Mouse (Mus musculus) embryonic facial prominence, embryonic 10.5 days (tissue): ENCODE results near the gene Tmem215. TPM values are rescaled to one million over a fixed set of nuclear protein-coding genes. Genes with fewer than 3 reads are reported as not detected.

ENCODE experiments used
- DNase-seq: peaks from one replicate; pipeline ENCODE4 v3.0.0-alpha.2; 2017; ENCODE audit warnings: low spot score
- H3K27ac ChIP-seq: fragments of 300-500 bp; sonication (generic); replicated peaks from 2 replicates; pipeline ENCODE4 v1.5.1; 2016; ENCODE audit warnings: mild to moderate bottlenecking
- H3K27me3 ChIP-seq: fragments of 300-500 bp; sonication (generic); replicated peaks from 2 replicates; pipeline ENCODE4 v1.6.1; 2016; ENCODE audit warnings: low read depth, mild to moderate bottlenecking; ENCODE audit not compliant: poor library complexity, severe bottlenecking
- H3K36me3 ChIP-seq: fragments of 300-500 bp; sonication (generic); replicated peaks from 2 replicates; pipeline ENCODE4 v1.6.1; 2016; ENCODE audit warnings: mild to moderate bottlenecking, moderate library complexity
- H3K4me1 ChIP-seq: fragments of 300-500 bp; sonication (generic); 2 replicates; pipeline ENCODE4 v1.6.1; 2016
- H3K4me3 ChIP-seq: fragments of 300-500 bp; sonication (generic); 2 replicates; pipeline ENCODE4 v1.5.1; 2016; ENCODE audit warnings: mild to moderate bottlenecking, moderate library complexity
- H3K9me3 ChIP-seq: fragments of 300-500 bp; sonication (generic); 2 replicates; pipeline ENCODE4 v1.6.1; 2016; ENCODE audit warnings: mild to moderate bottlenecking
- WGBS: fragments of 180-500 bp; shearing (Covaris S2); methylation state at CpG from one replicate; pipeline ENCODE4 v1.1.7; 2016; 5-methylcytosine and 5-hydroxymethylcytosine counted together
- polyA plus RNA-seq: library from polyadenylated mRNA; unstranded; fragments of >200 nt; fragmentation: Nextera tagmentation; extraction: Ambion mirVana; gene quantifications from 2 replicates; pipeline ENCODE4 v1.2.1, GENCODE M21; 2016

Tmem215 gene
- polyA plus RNA-seq, 1 experiment from 2014 or later, result 0.32 TPM

- Histone ChIP-seq H3K27ac (no peak overlapping the region), H3K36me3 (no peaks in the 10 kb centered on the region), H3K9me3 (no peaks in the 10 kb centered on the region), H3K4me3 (no peak overlapping the region), H3K27me3 (no peaks in the 10 kb centered on the region), H3K4me1 (no peaks in the 10 kb centered on the region)
- no peak for DNase-seq
- 84% methylated on average over 11 of the region's 11 CpGs for WGBS
Measured at GRCm38 (mm10) chr4:40499812-40500591, 28.0 kb downstream of the Tmem215 start.

DNA sequence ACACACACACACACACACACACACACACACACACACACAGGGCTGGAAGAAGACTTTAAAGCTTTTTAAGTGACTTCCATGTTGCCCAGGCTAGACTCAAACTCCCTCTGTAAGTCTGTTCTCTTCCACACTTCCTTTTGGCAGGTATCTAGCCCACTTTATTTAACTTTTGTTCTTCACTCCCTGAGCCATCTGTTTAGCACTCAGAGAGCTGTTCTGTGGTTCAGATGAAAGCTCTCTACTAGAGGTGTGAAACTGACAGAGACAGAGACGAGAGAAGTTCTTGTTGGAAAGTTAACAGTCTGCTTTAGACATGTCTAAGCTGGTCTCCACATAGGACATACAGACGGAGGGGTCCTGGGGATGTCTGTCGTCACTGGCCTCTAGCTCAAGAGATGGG is 30.5 kb downstream of the Tmem215 start:
- WGBS, result 87% methylated on average over 3 of the region's 3 CpGs
- Histone ChIP-seq H3K4me3 (no peak overlapping the region), H3K27ac (no peak overlapping the region), H3K4me1 (no peaks in the 10 kb centered on the region), H3K36me3 (no peaks in the 10 kb centered on the region), H3K27me3 (no peaks in the 10 kb centered on the region), H3K9me3 (no peaks in the 10 kb centered on the region)
- no peak for DNase-seq

- H3K27me3 ChIP-seq, result no peaks in the 10 kb centered on the region
- H3K36me3 ChIP-seq, result no peaks in the 10 kb centered on the region
- H3K4me1 ChIP-seq, result no peaks in the 10 kb centered on the region
- WGBS, result 84% methylated on average over 16 of the region's 16 CpGs
- no peaks in the 10 kb centered on the region for H3K9me3 ChIP-seq
- H3K4me3 ChIP-seq, result no peak overlapping the region
- DNase-seq, result no peak
- no peak overlapping the region for H3K27ac ChIP-seq
Measured at GRCm38 (mm10) chr4:40509534-40509933, 37.6 kb downstream of the Tmem215 start.

GRCm38 (mm10) chr4:40513235-40513634 is 41.3 kb downstream of the Tmem215 start:
- Histone ChIP-seq H3K27me3 (no peaks in the 10 kb centered on the region), H3K36me3 (no peaks in the 10 kb centered on the region), H3K4me1 (no peaks in the 10 kb centered on the region), H3K4me3 (no peak overlapping the region), H3K9me3 (no peaks in the 10 kb centered on the region), H3K27ac (no peak overlapping the region)
- no peak for DNase-seq
- 83% methylated on average over 2 of the region's 2 CpGs for WGBS

GRCm38 (mm10) chr4:40518545-40519324 is 46.8 kb downstream of the Tmem215 start:
- peaks cover 6% of the 10 kb centered on the region; the same call in 1 of the 2 replicates for H3K4me1 ChIP-seq
- H3K36me3 ChIP-seq, result no peaks in the 10 kb centered on the region
- H3K27ac ChIP-seq, result no peak overlapping the region
- DNase-seq, result no peak
- 92% methylated on average over 14 of the region's 14 CpGs for WGBS
- H3K4me3 ChIP-seq, result no peak overlapping the region
- peaks cover 11% of the 10 kb centered on the region for H3K9me3 ChIP-seq
- no peaks in the 10 kb centered on the region for H3K27me3 ChIP-seq

Other genes with a start within 250 kb of the Tmem215 start
- gene Ddx58, start 232.4 kb upstream of the Tmem215 start, polyA plus RNA-seq, result 4.7 and 6.2 TPM in 2 replicates
- gene Smim27, start 202.6 kb upstream of the Tmem215 start, polyA plus RNA-seq, result 21.3 and 22.2 TPM in 2 replicates
- gene Topors, start 202.3 kb upstream of the Tmem215 start, polyA plus RNA-seq, result 50.4 and 52.9 TPM in 2 replicates
- 310 and 312 TPM in 2 replicates for gene Ndufb6, start 192.8 kb upstream of the Tmem215 start, polyA plus RNA-seq
- gene Aptx, start 231.0 kb downstream of the Tmem215 start, polyA plus RNA-seq, result 35.0 and 35.1 TPM in 2 replicates
- 608 and 633 TPM in 2 replicates for gene Dnaja1, start 250.0 kb downstream of the Tmem215 start, polyA plus RNA-seq